Comparison of ENCODE assay signal across 7 mouse cellular contexts in the genomic region with DNA sequence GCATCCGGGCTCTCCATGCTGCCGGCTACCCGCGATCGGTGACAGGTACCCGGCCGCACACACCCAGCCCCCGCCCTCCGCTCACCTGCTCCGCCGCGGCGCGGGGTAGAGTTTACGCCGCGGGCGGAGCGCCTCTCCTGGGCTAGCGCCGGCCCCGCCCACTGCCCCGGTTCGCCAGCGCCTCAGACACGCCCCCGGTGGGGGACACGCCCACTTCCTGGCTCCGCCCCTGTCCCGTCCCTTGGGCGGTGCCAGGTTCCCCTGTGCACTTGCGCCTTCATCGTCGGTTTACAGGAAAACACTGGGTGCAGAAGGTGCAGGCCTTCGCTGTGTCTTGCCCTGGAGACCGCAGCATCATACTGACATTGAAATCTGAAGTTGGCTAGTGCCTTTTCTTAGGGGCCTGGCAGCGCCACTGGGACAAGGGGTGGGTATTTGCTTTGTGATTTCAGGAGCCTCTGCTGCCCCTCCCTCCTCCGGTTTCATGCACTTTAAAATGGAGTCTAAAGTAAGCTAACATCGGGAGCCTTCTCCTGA. TPM values are rescaled to one million over a fixed set of nuclear protein-coding genes. Genes with fewer than 3 reads are reported as not detected.
DNase-seq lines count a peak whose midpoint lies in the region; ATAC-seq lines count a peak whose summit lies in the region.

No protein-coding gene starts in this region.

- H3K36me3 ChIP-seq in intestine, embryonic 15.5 days = no peaks in the 10 kb centered on the region
- H3K36me3 ChIP-seq in midbrain, embryonic 10.5 days = no peaks in the 10 kb centered on the region

- peak overlapping the region; percentile 87 for H3K9ac ChIP-seq in intestine, embryonic 15.5 days

- no peaks in the 10 kb centered on the region for H3K9me3 ChIP-seq in intestine, embryonic 15.5 days
- no peaks in the 10 kb centered on the region for H3K9me3 ChIP-seq in midbrain, embryonic 10.5 days (replicated peaks)

- H3K27me3 ChIP-seq in intestine, embryonic 15.5 days (replicated peaks) = no peaks in the 10 kb centered on the region
- peaks cover 34% of the 10 kb centered on the region for H3K27me3 ChIP-seq in midbrain, embryonic 10.5 days (ENCODE audit: low read depth, poor library complexity, severe bottlenecking)

- peak overlapping the region; percentile 95 for H3K4me3 ChIP-seq in intestine, embryonic 15.5 days (replicated peaks)
- peak overlapping the region; percentile 89 for H3K4me3 ChIP-seq in midbrain, embryonic 10.5 days

- peak; percentile 98 for ATAC-seq in intestine, embryonic 15.5 days

- peak; percentile 97 to 99 for DNase-seq in adrenal gland, adult (ENCODE audit: inconsistent age in 2 of 2, low spot score in 1 of 2)
- peak; percentile 94 for DNase-seq in embryo, embryonic 10.5 days (ENCODE audit: low spot score)
- peak; percentile 96 for DNase-seq in gastrocnemius, postnatal 25 days
- peak; percentile 93 to 95 for DNase-seq in left cerebral cortex, postnatal 25 days (ENCODE audit: low spot score in 2 of 2)
- peak; percentile 92 for DNase-seq in midbrain, embryonic 10.5 days (ENCODE audit: low spot score)
- DNase-seq in right cerebral cortex, postnatal 4 days = peak; percentile 94

- H3K27ac ChIP-seq in intestine, embryonic 15.5 days = peak overlapping the region; percentile 83
- H3K27ac ChIP-seq in midbrain, embryonic 10.5 days (replicated peaks) = peak overlapping the region; percentile 82

- peak overlapping the region; percentile 95 for H3K4me2 ChIP-seq in intestine, embryonic 15.5 days (replicated peaks)

- 0% methylated on average over 39 of the region's 39 CpGs for WGBS in intestine, embryonic 15.5 days
- under 1% methylated on average over 39 of the region's 39 CpGs for WGBS in midbrain, embryonic 10.5 days

- intact Hi-C loops in left cerebral cortex, postnatal 25 days (cut with DNase I) = loop anchor here (5.0 kb wide), 1 partner anchor 511 kb away; no protein-coding TSS in a partner anchor

- peaks cover 7% of the 10 kb centered on the region; the same call in 1 of the 2 replicates for H3K4me1 ChIP-seq in intestine, embryonic 15.5 days (replicated peaks)
- peaks cover 27% of the 10 kb centered on the region for H3K4me1 ChIP-seq in midbrain, embryonic 10.5 days

RNA-seq across cellular contexts. Expression of a gene that starts 7.0 kb away (rescaled TPM):
- total RNA-seq in gastrocnemius, postnatal 25 days (2021) = 1 to 10 TPM; 6.8 to 8.4 TPM
- 16.0 and 21.6 TPM in 2 replicates for polyA plus RNA-seq in intestine, embryonic 15.5 days (2015; fragmentation: Nextera tagmentation; extraction: Ambion mirVana)
- 10 to 100 TPM; 18.1 to 21.6 TPM for total RNA-seq in left cerebral cortex, postnatal 25 days (2021)
- 6.2 and 6.5 TPM in 2 replicates for polyA plus RNA-seq in midbrain, embryonic 10.5 days (2016; fragmentation: Nextera tagmentation; extraction: Ambion mirVana)

RNA-seq across cellular contexts. Expression of a gene that starts 56.8 kb away (rescaled TPM):
- total RNA-seq in gastrocnemius, postnatal 25 days (2021) = 100 to 1,000 TPM; 871 to 916 TPM
- polyA plus RNA-seq in intestine, embryonic 15.5 days (2015; fragmentation: Nextera tagmentation; extraction: Ambion mirVana) = 20.4 and 22.1 TPM in 2 replicates
- total RNA-seq in left cerebral cortex, postnatal 25 days (2021) = 10 to 100 TPM; 40.4 to 45.6 TPM
- polyA plus RNA-seq in midbrain, embryonic 10.5 days (2016; fragmentation: Nextera tagmentation; extraction: Ambion mirVana) = 0.90 and 1.3 TPM in 2 replicates

Comparison
In these comparisons a context has a peak if more than half of its experiments do, and no peak if none do; other contexts are left out.
1. Peak in every context shown above with its lines: DNase-seq, ATAC-seq, H3K4me3 ChIP-seq and H3K27ac ChIP-seq.
2. RNA of a gene that starts 56.8 kb away (total RNA-seq): 871 to 916 TPM in gastrocnemius, postnatal 25 days; 40.4 to 45.6 TPM in left cerebral cortex, postnatal 25 days; every median in the first group is over 10 times any median in the second.